Mouse (Mus musculus) erythroblast, embryonic 14.5 days (primary cell): ENCODE measurements around the gene Otud7a.

Experiments used
- GATA1 ChIP-seq: IDR thresholded peaks from 2 replicates; pipeline ENCODE4 v1.6.1; 2012; ENCODE audit warnings: low read length, inconsistent platforms, mixed read lengths
- TAL1 ChIP-seq: IDR thresholded peaks from 3 replicates; pipeline ENCODE4 v1.6.1; 2012; ENCODE audit warnings: low read length, inconsistent platforms, mixed read lengths

DNA sequence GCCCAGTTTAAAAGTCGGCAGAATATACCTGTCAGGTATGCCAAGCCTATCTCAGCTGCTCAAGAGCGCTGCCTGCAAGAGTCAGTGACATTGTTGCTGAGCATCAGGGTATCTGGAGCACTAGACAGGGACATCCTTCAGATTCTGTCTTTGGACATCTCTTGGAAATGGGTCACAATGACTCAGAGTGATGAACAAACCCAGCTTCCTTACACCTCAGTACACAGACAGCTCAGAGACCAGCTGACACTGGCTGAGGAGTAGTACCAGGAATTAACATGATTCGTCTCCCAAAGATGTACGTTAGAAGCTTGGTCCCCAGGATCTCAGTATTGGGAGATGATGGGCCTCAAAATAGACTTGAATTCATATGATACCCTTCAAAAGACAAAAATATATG lies 332.8 kb downstream of the Otud7a start:
- TF ChIP-seq GATA1 (no peak), TAL1 (no peak)
